ENCODE assay signal across 1 mouse cellular context in the genomic region with DNA sequence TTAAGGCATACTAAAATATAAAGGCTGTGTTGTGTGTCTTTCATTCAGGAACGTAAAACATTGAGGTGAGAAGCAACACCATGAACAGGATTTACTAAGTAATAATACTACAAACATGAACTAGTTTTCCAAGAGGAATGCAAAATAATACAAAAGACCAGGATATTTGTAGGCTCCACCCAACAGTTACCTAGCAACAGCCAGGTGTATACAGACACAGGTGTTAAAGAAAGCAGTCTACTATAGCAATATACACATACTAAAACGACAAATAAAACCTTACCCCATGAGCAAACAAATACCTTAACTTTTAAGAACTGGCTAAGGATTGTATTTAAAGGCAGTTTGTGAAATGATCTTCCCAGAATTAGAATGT.
TF ChIP-seq lines count a peak whose summit lies in the region.

No protein-coding gene starts in this region.

TF ChIP-seq in MEL, 35 proteins besides CTCF, POLR2A, EP300 and RAD21 (continued from another document):
- TF ChIP-seq ZNF384 (IDR thresholded peaks at IDR 0.05; ENCODE audit: low read depth, low read length) (no peak), SMC3 (IDR thresholded peaks at IDR 0.05; ENCODE audit: low read depth, low read length) (no peak), GATA1 (IDR thresholded peaks at IDR 0.05; ENCODE audit: low read depth, low read length) (no peak), E2F4 (IDR thresholded peaks at IDR 0.05; ENCODE audit: borderline replicate concordance, low read depth, low read length) (no peak), CHD2 (IDR thresholded peaks at IDR 0.05; ENCODE audit: low read length) (no peak), ELF1 (IDR thresholded peaks at IDR 0.05; ENCODE audit: low read depth, low read length) (no peak), MAX (IDR thresholded peaks at IDR 0.05; ENCODE audit: low read length) (no peak), USF2 (IDR thresholded peaks at IDR 0.05; ENCODE audit: borderline replicate concordance in 1 of 2, insufficient read depth in 1 of 2, low read depth in 1 of 2, low read length in 2 of 2) (no peak)
